Mouse (Mus musculus) kidney, embryonic 16.5 days (tissue): Measurements from ENCODE around the gene Adnp. TPM values are rescaled to one million over a fixed set of nuclear protein-coding genes. Genes with fewer than 3 reads are reported as not detected.

Source experiments
- ATAC-seq: fragments of 200-750 bp; cut with Nextera tagmentation; 2 replicates; pipeline ENCODE4 v1.8.0; 2017; ENCODE audit warnings: moderate TSS enrichment; ENCODE audit not compliant: low FRiP score, low TSS enrichment
- H3K27ac ChIP-seq: fragments of 300-500 bp; sonication (generic); 2 replicates; pipeline ENCODE4 v1.5.1; 2014; ENCODE audit warnings: low read length
- H3K27me3 ChIP-seq: fragments of 300-500 bp; sonication (generic); 2 replicates; pipeline ENCODE4 v1.6.1; 2014; ENCODE audit warnings: low read length, control low read depth, mixed read lengths; ENCODE audit not compliant: insufficient read depth
- H3K36me3 ChIP-seq: fragments of 300-500 bp; sonication (generic); 2 replicates; pipeline ENCODE4 v1.6.1; 2014; ENCODE audit warnings: low read length, control low read depth, mixed read lengths; ENCODE audit not compliant: insufficient read depth
- H3K4me1 ChIP-seq: fragments of 300-500 bp; sonication (generic); 2 replicates; pipeline ENCODE4 v1.6.1; 2014; ENCODE audit warnings: low read length, control low read depth, mixed read lengths; ENCODE audit not compliant: insufficient read depth
- H3K4me2 ChIP-seq: fragments of 300-500 bp; sonication (generic); replicated peaks from 2 replicates; pipeline ENCODE4 v1.6.1; 2014; ENCODE audit warnings: low read depth, low read length
- H3K4me3 ChIP-seq: fragments of 300-500 bp; sonication (generic); 2 replicates; pipeline ENCODE4 v1.5.1; 2014; ENCODE audit warnings: mild to moderate bottlenecking, low read length
- H3K9ac ChIP-seq: fragments of 300-500 bp; sonication (generic); replicated peaks from 2 replicates; pipeline ENCODE4 v1.6.1; 2014; ENCODE audit warnings: low read length
- H3K9me3 ChIP-seq: fragments of 300-500 bp; sonication (generic); 2 replicates; pipeline ENCODE4 v1.6.1; 2016; ENCODE audit warnings: low read length, control low read depth
- WGBS: fragments of 180-500 bp; shearing (Covaris S2); extraction: QIAGEN DNeasy Blood & Tissue Kit; methylation state at CpG from one replicate; pipeline ENCODE4 v1.1.7; 2014; 5-methylcytosine and 5-hydroxymethylcytosine counted together
- polyA plus RNA-seq: library from polyadenylated mRNA; unstranded; fragments of >200 nt; fragmentation: Nextera tagmentation; extraction: Ambion mirVana; gene quantifications from 2 replicates; pipeline ENCODE4 v1.2.1, GENCODE M21; 2015

Adnp gene
- polyA plus RNA-seq, 1 experiment from 2014 or later: 1.3 TPM

DNA sequence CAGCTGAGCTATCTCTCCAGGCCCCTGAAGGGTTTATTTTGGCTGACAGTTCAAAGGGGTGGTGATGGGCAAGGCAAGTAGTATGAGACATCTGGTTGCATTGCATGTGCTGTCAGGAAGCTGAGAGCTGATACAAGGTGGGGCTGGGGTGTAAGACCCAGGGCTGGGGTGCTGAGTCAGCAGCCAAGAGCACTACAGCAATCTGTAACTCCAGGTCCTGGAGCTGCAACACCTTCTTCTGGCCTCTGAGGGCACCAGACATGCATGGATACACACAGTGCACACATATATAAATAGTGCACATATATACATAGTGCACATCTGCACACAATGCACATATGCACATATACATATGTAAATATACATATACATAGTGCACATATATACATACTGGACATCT lies 35.9 kb upstream of the Adnp start:
- 0 out of 2 replicates have a peak, but pooled peaks have one; percentile 4 for ATAC-seq
- no peaks in the 10 kb centered on the region for H3K4me1 ChIP-seq
- H3K36me3 ChIP-seq: no peaks in the 10 kb centered on the region
- no peak overlapping the region for H3K4me3 ChIP-seq
- H3K27ac ChIP-seq: no peak overlapping the region
- no peak overlapping the region for H3K4me2 ChIP-seq
- 0 out of 2 replicates have a peak, but pooled peaks cover 12% of the 10 kb centered on the region for H3K9me3 ChIP-seq
- no peaks in the 10 kb centered on the region for H3K27me3 ChIP-seq
- no peak overlapping the region for H3K9ac ChIP-seq

DNA sequence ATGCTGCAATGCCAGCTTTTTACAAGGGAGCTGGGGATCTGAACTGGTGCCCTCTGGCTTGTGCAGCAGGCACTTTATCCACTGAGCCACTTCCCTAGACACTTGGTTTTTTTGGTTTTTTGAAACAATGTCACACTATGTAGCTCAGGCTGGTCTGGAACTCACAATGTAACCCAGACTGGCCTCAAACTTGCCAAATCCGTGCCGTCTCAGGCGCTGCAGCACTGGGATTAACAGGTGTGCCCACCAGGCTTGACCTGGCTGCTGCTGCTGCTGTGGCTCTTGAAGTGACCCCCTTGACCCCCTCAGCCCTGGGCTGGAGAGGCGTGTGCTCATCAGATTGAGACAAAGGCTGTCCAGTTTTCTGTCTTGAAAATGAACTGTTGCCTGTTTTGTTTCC lies 31.4 kb upstream of the Adnp start:
- Histone ChIP-seq H3K27ac (no peak overlapping the region), H3K9ac (no peak overlapping the region), H3K27me3 (no peaks in the 10 kb centered on the region), H3K4me3 (no peak overlapping the region), H3K4me2 (no peak overlapping the region), H3K36me3 (peaks cover 12% of the 10 kb centered on the region), H3K4me1 (no peaks in the 10 kb centered on the region), H3K9me3 (0 out of 2 replicates have a peak, but pooled peaks cover 12% of the 10 kb centered on the region)
- no peak for ATAC-seq
- 88% methylated on average over 4 of the region's 4 CpGs for WGBS

DNA sequence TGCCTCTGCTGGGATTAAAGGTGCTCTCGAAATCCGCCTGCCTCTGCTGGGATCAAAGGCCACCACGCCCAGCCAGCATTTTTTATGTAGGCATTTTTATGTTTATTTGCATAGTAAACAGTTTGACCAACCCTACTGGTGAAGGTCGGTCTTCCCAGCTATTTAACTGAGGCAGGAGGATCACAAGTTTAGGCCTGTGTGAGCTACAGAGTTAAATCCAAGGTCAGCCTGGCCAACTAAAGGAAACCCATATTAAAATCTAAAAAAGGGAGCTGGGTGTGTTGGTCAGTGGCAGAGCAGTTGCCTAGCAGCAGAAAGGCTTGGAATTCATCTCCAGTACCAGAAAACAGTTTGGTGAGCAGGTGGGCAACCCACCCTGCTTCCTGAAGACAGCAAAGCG lies 26.4 kb upstream of the Adnp start:
- Histone ChIP-seq H3K4me2 (no peak overlapping the region), H3K27me3 (no peaks in the 10 kb centered on the region), H3K4me1 (peaks cover 24% of the 10 kb centered on the region), H3K9ac (no peak overlapping the region), H3K9me3 (0 out of 2 replicates have a peak, but pooled peaks cover 2% of the 10 kb centered on the region), H3K4me3 (no peak overlapping the region), H3K27ac (no peak overlapping the region), H3K36me3 (peaks cover 20% of the 10 kb centered on the region)
- no peak for ATAC-seq
- 86% methylated on average over 5 of the region's 5 CpGs for WGBS

DNA sequence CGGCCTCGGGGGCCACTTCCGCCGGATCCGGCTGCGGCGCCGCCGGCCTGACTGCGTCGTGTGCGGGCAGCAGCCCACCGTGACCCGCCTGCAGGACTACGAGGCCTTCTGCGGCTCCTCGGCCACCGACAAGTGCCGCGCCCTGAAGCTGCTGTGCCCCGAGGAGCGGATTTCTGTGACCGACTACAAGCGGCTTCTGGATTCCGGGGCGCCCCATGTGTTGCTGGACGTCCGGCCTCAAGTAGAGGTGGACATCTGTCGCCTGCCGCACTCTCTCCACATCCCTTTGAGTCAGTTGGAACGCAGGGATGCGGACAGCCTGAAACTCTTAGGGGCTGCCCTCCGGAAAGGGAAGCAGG lies 24.5 kb upstream of the Adnp start:
- no peaks in the 10 kb centered on the region for H3K27me3 ChIP-seq
- no peaks in the 10 kb centered on the region for H3K9me3 ChIP-seq
- no peak for ATAC-seq
- H3K36me3 ChIP-seq: peaks cover 24% of the 10 kb centered on the region
- no peak overlapping the region for H3K27ac ChIP-seq
- H3K4me2 ChIP-seq: peak overlapping the region; percentile 99
- H3K9ac ChIP-seq: peak overlapping the region; percentile 97
- WGBS: 61% methylated on average over 33 of the region's 33 CpGs
- peaks cover 29% of the 10 kb centered on the region for H3K4me1 ChIP-seq
- peak overlapping the region; percentile 94 for H3K4me3 ChIP-seq

DNA sequence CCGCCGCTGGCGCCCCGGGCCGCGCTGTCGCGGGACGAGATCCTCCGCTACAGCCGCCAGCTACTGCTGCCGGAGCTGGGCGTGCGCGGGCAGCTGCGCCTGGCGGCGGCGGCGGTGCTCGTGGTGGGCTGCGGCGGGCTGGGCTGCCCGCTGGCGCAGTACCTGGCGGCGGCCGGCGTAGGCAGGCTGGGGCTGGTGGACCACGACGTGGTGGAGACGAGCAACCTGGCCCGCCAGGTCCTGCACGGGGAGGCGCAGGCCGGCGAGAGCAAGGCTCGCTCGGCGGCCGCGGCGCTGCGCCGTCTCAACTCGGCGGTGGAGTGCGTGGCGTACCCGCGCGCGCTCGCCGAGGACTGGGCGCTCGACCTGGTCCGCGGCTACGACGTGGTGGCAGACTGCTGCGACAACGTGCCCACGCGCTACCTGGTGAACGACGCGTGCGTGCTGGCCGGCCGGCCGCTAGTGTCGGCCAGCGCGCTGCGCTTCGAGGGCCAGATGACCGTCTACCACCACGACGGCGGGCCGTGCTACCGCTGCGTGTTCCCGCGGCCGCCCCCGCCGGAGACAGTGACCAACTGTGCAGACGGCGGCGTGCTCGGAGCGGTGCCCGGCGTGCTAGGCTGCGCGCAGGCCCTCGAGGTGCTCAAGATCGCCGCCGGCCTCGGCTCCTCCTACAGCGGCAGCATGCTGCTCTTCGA lies 24.0 kb upstream of the Adnp start:
- Histone ChIP-seq H3K9me3 (no peaks in the 10 kb centered on the region), H3K36me3 (peaks cover 28% of the 10 kb centered on the region), H3K27ac (peak overlapping the region; percentile 97), H3K4me2 (peak overlapping the region; percentile 99), H3K27me3 (no peaks in the 10 kb centered on the region), H3K4me1 (peaks cover 29% of the 10 kb centered on the region), H3K9ac (peak overlapping the region; percentile 97), H3K4me3 (peak overlapping the region; percentile 94)
- WGBS: 3% methylated on average over 104 of the region's 105 CpGs
- ATAC-seq: peak; percentile 64

DNA sequence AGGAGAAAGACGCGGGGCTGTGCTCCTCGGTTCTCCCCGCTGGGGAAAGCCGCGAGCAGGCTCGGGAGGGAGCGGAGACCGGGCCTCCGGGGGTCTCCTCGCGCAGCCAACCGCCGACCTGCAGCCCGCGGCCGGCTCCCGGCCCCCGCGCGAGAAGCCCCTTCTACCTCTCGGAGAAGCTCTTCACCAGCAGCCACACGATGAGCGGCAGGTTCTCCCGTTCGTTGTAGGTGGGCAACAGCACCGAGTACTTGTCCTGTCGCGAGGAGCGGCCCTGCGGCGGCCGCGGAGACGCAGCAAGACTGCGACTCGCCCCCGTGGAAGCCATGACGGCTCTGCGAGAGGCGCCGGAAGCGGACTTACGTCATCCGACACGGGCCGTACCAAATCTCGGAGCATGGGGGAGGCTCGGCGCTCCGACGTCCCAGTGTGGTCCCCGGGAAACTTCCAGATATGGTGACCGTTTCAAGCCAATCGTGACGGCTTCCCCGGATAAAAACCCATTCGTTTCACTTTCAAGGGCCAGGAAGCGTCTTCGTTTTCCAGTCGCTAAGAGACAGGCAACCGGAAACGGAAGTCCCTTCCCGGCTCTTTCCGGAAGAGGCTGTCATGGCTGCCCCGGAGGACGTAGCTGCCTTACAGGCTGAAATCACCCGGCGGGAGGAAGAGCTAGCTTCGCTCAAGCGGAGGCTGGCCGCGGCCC lies 23.3 kb upstream of the Adnp start, which contains the start of the genes Gm20716, Dpm1 and Mocs3:
Gene Gm20716, minus strand, starts transcription at position 339 of the 703 bp plus-strand sequence.
Gene Dpm1, minus strand, starts transcription at position 566 of the 703 bp plus-strand sequence.
Gene Mocs3, plus strand, starts transcription at position 597 of the 703 bp plus-strand sequence.
- under 1% methylated on average over 71 of the region's 73 CpGs for WGBS
- Histone ChIP-seq H3K9ac (peak within 1 kb of the TSS; percentile 97), H3K36me3 (peaks cover 35% of the 10 kb centered on the region), H3K27me3 (no peaks in the 10 kb centered on the region), H3K4me1 (peaks cover 29% of the 10 kb centered on the region), H3K9me3 (no peaks in the 10 kb centered on the region), H3K4me3 (peak within 1 kb of the TSS; percentile 94), H3K4me2 (peak within 1 kb of the TSS; percentile 99), H3K27ac (peak within 1 kb of the TSS; percentile 97)
- peak; percentile 84 for ATAC-seq

DNA sequence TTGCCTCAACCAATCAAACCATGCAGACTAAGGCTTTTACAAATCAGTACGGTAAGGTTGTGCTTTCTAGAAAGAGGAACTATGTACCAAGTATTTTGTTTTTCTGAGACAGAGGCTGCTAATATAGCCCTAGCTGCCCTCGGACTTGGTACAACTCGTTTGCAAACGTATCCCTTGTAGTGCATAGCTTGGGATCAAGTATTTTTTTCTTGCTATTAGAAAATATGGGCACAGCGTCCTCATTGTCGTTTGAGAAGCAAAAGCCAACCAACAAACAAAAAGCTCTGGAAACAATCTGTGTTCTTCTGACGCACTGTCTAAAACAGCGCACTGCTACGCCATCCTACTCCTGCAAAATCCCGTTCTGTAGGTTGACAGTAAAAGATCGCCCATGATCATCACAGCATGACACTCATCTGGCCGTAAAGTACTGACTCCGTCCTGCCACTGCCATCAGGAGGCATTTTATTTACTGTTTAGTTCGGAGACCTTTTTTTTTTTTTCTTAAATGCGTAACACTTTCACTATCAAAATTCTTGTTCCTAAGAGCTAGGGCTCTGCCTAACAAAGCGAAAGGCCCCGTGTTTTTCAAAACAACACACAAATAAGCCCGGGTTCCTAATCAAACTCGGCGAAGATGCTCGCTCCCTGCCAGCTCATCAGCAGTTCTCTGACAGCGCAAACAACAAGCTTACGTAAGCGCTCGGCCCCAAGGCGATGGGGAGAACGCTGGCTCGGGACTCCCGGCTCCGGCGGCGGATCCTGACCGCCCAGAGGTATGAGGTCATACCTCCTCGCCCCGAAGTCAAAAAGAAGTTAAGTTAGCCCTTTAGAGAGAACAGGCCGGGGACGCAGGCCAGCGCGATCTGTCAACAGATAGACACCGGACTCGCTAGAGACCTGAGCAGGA lies 22.5 kb upstream of the Adnp start:
- Histone ChIP-seq H3K4me1 (peaks cover 29% of the 10 kb centered on the region), H3K36me3 (peaks cover 40% of the 10 kb centered on the region), H3K9ac (peak overlapping the region; percentile 97), H3K27ac (peak overlapping the region; percentile 97), H3K4me2 (peak overlapping the region; percentile 99), H3K4me3 (peak overlapping the region; percentile 94), H3K9me3 (no peaks in the 10 kb centered on the region), H3K27me3 (no peaks in the 10 kb centered on the region)
- WGBS: 18% methylated on average over 41 of the region's 41 CpGs
- ATAC-seq: no peak; the same call in 1 of the 2 replicates

DNA sequence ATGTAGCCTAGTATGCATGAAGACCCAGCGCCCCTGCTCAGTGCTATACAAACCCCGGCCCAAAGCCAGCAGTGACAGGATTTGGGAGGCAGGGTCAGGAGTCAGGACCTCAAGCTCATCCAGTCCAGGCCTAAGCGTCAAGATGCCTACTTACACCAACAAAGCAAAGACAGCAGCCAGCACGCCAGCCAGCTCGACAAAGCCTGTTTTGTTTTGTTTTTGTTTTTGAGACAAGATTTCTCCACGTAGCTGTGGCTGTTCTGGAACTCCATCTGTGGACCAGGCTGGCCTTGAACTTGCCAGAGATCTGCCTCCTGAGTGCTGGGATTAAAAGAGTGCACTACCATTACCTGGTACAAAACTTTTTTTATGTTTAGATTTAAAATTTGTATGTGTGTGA lies 16.4 kb upstream of the Adnp start:
- no peak overlapping the region for H3K4me2 ChIP-seq
- no peak overlapping the region for H3K4me3 ChIP-seq
- H3K9ac ChIP-seq: no peak overlapping the region
- H3K9me3 ChIP-seq: no peaks in the 10 kb centered on the region
- H3K27ac ChIP-seq: no peak overlapping the region
- peaks cover 5% of the 10 kb centered on the region for H3K4me1 ChIP-seq
- peaks cover 70% of the 10 kb centered on the region for H3K36me3 ChIP-seq
- WGBS: 86% methylated on average over 6 of the region's 6 CpGs
- H3K27me3 ChIP-seq: no peaks in the 10 kb centered on the region
- no peak for ATAC-seq

DNA sequence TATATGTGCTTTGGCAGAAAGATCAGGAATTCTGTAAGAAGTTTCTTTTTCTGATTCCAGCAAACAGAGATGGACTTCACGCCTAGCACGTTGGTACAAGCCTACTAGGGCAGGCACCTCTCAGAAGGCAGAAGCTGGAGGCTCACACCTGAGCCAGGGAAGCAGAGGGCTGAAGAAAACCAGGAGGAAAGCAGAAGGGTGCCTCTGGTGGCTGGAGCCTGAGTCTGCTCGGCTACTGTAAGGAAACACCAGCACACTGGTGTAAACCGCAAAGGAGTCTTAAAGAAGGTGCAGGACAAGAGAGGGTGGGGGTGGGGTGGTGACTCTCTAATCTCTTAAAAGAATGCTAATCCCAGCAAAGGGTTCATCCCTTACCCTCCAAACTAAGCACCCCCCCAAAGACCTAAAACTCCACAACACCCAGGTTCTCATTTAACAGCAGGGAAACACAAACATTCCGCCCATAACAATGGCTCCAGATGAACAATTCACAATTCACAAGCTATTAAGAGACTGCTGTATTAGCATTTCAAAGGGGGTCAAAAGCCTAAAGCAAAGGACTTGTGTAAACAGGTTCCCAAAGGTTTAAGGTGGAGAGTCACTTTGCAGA lies 7.0 kb upstream of the Adnp start:
- no peaks in the 10 kb centered on the region for H3K9me3 ChIP-seq
- H3K4me1 ChIP-seq: no peaks in the 10 kb centered on the region
- ATAC-seq: no peak
- no peak overlapping the region for H3K4me2 ChIP-seq
- no peaks in the 10 kb centered on the region for H3K27me3 ChIP-seq
- no peak overlapping the region for H3K9ac ChIP-seq
- no peak overlapping the region for H3K4me3 ChIP-seq
- WGBS: 47% methylated on average over 5 of the region's 5 CpGs
- H3K36me3 ChIP-seq: peaks cover 58% of the 10 kb centered on the region
- H3K27ac ChIP-seq: no peak overlapping the region
